Mouse (Mus musculus) lung, postnatal 14 days (tissue): ENCODE data around the gene Cntnap5b.

ENCODE experiments used
- DNase-seq: peaks from one replicate; pipeline ENCODE4 v3.0.0; 2021

Gene Cntnap5b

DNA sequence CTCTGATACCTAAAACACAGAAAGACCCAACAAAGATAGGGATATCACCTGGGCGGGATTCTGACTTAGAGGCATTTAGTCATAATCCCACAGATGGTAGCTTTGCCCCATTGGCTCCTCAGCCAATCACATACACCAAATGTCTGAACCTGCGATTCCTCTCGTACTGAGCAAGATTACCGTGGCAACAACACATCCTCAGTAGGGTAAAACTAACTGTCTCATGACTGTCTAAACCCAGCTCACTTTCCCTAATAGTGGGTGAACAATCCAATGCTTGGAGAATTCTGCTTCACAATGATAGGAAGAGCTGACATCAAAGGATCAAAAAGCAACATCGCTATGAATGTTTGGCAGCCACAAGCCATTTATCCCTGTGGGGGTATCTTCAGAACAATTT lies 407.5 kb downstream of the Cntnap5b start:
- peak; percentile 31 for DNase-seq

DNA sequence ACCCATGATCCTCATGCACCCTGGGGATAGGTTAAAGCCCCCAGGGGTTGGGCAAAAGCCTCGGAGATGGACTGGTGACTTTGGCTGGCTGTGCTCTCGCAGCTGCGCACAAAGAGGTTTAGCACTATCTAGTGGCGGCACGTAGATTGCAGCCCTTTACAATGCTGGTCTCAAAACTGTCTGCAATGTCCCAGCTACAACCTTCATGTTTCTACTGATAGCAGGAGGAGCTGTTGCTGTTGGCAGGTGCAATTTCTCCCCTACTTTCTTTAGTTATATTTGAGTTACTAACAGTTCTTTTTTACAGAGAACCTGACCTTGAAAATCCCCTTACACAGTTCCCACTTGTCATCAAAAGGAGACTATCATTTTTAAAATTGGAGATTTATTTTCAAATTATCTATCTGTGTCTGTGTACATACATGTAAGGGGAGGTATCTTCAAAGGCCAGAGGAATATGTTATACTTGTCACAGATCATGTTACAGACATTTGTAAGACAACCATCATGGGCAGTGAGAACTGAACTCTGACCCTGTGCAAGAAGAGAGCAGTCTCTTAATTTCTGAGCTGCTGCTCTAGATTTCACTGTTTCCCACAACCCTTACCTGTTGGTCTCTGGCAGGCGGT lies 459.5 kb downstream of the Cntnap5b start:
- no peak for DNase-seq

DNA sequence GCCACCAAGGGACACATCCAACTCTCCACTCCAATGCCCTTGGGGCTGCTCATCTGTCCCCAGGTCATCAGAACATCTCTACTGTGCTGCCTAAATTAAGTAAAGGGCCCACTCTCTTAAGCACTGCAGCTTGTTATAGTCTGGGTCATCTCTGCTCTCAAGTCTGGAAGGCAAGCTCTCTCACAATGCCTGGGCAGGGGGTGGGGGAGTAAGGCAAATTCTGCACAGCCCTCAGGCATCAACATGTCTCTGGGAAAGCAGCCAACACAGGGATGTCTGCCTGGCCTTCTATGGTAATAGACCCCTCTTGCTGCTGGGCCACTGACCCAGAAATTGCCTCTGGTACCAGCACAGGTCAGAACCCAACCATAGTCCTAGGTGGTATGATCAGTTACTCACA lies 479.4 kb downstream of the Cntnap5b start:
- no peak for DNase-seq

DNA sequence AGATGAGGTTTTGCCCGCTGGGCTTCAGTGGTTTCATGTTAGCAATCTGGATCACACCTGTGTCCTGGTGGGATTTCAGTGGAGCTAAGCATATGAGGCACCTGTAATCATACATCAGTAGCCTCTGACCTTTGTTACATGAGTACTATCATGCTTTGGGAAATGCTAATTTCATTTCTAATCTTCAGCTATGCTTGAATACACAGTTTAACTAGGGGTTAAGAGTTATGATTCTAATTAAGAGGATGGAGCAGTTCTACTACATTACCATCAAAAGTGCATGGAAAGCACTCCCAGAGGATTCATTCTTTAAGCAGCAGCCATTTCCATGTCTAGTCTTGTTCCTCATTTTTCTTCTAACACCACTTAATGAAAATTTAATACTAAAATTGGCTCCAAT lies 538.1 kb downstream of the Cntnap5b start:
- no peak for DNase-seq

DNA sequence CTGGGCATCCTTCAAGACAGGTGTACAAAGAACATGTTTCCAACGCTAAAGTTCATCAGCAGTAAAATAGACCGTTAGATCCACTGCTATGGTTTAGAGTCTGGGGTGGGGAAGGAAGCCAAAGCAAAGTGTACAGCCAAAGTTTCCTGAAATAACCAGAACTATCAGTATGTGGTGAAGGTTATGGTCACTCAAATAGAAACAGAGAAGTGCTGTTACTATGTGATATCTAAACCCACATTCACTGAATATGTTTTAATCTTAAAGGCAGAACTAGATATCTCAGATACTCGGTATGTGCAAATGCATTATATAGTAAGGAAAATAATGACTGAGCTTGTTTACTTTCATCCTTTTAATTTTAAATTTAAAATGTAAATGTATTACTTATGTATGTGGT lies 558.5 kb downstream of the Cntnap5b start:
- no peak for DNase-seq

DNA sequence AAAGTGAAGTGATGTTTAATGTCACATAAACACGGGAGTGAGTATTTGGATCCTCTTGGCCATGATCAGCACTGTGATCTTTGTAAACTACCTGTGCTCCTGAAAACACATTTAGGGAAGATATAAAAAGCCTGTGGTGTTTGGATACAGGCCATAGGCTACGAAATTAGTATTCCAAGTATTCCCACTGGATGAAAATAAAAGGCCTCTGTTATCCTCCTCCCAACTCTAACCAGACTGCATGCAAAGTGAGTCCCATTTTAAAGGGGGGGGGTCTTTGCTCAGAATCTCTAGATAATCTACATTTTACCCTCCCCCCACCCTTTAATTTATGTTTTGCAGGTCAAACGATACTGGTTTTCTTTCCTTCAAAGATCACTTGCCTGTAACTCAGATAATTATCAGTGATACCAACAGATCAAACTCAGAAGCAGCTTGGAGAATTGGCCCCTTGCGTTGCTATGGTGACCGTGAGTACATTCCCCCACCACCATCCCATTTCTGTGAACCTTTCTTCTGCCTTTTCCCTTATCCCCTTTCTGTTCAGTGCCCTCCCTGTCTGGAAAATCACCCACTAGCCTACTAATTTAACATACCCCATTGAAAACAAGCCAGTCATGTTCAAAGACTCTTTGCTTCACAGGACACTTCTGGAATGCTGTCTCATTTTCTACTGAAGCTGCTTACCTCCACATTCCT lies 597.0 kb downstream of the Cntnap5b start:
- no peak for DNase-seq

DNA sequence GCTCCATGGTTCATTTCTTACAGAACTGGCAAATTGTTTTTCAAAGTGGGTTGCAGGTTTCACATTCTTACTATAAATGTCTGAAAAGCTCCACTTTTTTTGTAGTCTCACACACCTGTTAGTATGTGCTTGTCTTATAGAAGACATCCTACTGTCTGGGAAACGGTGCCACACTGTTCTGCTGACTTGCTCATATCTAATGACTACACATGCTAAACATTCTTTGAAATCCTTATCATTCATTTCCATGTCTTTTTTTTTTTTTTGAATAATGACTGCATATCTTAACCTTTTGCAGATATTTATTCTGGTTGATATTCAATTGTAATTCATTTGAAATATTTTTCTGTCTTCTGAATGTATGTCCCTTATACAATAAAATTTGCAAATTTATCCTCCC lies 613.7 kb downstream of the Cntnap5b start:
- no peak for DNase-seq

DNA sequence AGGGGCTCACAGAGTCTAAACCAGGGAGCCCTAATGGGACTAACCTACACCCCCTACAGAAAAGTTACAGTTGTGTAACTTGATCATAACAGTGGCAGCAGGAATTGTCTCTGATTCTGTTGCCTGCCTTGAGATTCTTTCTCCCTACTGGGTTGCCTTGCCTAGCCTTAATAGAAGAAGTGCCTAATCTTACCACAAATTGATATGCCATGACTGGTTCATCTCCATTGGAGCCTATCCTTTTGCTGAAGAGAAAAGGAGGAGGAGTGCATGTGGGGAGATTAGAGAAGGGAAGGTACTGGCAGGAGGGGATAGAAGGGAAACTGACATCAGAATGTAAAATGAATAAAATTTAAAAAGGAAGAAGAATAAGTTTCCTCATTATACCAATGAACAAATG lies 621.5 kb downstream of the Cntnap5b start:
- no peak for DNase-seq

DNA sequence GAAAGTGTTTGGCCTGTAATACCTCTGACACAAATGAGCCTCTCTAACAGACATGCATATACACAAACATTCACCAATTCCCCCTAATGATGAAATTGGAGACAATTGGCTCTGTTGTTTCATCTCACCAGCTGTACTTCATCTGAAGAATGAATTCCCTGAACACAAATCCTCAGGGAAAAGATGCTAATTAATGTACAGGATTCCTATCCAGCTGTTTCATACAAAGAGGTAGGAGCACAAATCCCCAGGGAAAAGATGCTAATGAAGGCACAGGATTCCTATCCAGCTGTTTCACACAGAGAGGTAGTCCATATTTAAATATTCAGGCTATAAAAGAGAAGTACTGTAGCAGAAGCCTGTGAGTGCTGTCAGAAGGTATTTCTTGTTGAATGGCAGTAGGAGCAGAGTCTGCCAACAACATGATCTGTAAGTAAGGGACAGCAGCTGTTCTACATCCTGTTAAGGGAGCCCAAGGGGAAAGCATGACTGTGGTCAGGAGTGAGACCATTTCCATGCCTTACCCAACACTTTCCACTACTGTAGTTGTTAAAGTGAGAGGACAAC lies 644.2 kb downstream of the Cntnap5b start:
- no peak for DNase-seq

DNA sequence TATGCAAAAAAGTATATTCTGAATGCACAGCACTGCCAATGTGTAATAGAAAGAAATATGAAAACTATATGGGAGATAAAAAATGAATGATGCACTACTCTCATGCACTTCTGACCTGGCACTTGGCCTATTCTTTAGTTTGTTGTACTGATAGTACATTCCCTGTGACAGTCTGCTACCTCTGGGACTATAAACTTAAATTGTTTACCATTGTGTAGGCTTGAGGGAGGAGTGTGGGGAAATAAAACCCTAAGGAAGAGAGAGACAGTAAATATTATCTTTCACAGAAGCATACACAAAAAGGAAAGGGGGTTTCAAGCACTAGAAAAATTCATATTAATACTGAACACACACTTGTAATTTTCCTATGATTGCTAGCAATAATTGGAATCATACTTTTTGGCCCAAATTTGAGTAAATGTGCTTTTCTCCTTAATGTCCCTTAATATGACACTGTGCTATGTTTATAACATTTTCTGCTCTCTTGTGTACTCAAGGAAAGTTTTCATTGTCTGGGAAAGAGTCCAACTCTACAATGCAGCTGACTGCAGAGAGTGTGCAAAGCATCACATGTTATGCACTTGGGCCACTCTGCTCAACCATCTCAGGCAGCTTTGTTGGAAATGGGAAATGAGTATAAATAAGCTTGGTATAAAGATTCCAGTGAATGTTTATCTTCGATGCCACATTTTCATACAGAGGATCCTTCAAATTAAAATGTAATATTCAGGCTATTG lies 657.6 kb downstream of the Cntnap5b start:
- DNase-seq, result no peak

DNA sequence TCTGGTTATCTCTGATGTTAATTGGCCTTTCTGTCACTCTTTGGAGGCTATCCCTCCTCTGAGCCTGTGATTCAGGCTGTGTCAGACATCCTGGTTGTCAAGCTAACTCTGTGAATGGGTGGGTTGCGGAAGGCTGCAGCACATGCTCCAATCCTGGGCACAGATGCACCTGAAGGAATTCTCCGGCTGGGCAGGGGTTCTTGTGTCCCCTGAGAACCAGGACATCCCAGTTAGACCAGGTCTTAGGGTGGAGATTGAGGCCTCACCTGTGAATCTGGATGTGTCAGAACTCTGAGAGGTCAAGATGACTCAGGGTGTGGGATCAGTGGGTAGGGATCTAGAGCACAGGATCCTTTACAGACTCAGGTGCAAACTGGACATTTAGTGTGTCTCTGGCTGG lies 691.3 kb downstream of the Cntnap5b start:
- DNase-seq, result no peak

DNA sequence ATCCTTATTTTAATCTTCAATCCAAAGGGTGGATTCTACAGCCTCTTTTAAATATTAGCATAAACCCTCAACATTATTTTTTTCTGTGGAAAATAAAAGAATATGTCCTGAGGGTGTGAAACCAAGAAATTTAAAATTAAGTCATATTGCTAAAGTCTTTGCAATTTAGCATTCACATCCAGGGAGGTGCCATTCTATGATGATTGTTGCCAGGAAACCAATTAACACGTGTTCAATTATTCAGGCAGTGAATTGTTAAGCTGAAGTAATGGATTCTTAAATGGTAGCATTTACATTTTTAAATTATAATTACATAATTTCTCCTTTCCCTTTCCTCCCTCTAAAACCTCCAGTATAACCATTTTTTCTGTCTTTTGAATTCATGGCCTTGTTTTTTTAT lies 692.7 kb downstream of the Cntnap5b start:
- no peak for DNase-seq

DNA sequence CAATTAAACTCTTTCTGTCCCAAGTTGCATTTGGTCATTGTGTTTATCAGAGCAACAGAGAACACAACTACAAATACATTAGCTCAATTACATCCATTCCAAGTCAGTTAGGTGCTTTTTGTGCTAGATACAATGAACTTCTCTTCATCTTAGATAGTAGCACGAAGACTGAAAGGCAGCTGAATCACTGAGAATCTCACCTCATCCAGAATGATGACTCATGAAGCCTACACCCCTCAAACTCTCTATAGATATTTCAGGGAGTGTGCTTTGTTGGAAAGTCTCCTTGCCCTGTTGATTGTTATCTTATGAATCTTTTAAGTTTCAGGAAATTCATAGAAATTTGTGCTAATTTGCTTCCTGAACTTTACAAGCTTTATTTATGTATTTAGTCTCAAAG lies 695.0 kb downstream of the Cntnap5b start:
- DNase-seq, result no peak

DNA sequence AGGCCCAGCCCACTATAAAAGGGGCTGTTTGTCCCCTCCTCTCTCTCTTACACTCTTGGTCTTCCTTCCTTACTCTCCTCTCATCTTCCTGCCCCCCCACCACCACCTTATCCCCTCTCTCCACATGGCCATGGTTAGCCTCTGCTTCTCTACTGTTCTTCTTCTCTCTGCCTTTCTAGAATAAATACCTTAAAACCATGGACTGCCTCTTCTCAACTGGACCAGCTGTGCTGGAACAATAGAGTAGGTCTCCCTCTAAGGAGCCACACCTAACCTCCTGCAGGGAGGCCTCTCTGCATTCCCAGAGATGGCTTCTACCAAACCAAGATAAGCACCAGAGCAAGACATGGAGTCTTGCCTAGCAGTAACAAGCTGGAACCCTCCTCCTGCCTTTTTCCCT lies 737.3 kb downstream of the Cntnap5b start:
- DNase-seq, result no peak
